Mouse (Mus musculus) layer of hippocampus, adult 8-10 months (tissue): ENCODE data around the gene Runx2. TPM values are rescaled to one million over a fixed set of nuclear protein-coding genes. Genes with fewer than 3 reads are reported as not detected.

Experiments
- DNase-seq, 2 experiments: peaks; one replicate each; pipeline ENCODE4 v3.0.0; 2022; ENCODE audit warnings: low spot score in 2 of 2
- total RNA-seq, 4 experiments: library from RNA; stranded (reverse); gene quantifications; 2 replicates each; pipeline ENCODE4 v1.2.4; 2022

Runx2 gene
- 10 to 100 TPM; 13.2 to 17.8 (median 14.8) TPM for total RNA-seq

DNA sequence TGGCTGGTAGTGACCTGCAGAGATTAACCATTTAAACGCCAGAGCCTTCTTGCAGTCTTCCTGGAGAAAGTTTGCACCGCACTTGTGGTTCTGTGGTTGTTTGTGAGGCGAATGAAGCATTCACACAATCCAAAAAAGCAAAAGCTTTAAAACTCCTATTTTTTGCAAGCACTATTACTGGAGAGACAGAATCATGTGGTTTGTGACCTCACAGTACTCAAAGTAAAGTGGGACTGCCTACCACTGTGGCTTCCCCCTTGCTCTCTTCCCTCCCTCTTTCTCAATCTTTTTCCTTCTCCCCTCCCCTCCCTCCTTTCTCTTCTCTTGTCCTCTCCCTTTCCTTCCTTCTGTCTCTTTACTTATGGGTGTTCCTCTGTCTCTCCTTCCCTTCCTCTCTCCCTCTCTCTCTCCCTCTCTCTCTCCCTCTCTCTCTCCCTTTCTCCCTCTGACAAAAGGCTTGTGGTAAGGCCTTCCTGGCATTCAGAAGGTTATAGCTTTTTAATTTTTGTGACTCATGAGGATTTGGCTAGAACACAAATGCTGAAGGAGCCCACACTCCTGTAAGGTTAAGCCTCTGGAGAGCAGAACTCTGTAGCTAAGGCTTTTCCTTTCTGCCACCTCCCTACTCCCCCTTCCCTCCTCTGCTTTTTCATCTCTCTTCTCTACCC lies at the start of gene Runx2:
Runx2 (minus strand) TSS at position 290 of the 668 bp plus-strand sequence.
- DNase-seq, result no peak

DNA sequence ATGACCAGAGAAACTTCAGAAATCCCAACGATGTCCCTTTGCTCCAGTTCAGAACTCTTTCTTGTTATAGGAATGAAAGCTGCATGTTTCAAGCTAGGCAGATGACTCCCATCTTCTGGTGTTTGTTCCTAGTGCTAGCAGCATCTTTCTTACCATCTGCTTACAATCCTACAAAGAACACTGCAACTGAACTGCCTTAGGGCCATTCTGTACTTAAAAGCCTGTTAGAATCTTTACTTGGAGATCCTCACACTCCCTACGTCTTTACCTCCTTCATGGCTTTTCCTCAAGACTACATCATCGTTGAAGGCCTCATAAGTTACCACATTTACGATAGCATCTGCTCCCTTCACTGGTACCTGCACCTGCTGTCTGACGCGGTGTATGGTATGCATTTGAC lies 48.6 kb upstream of the Runx2 start:
- peak in 1 of 2 experiments; percentile 15 for DNase-seq

DNA sequence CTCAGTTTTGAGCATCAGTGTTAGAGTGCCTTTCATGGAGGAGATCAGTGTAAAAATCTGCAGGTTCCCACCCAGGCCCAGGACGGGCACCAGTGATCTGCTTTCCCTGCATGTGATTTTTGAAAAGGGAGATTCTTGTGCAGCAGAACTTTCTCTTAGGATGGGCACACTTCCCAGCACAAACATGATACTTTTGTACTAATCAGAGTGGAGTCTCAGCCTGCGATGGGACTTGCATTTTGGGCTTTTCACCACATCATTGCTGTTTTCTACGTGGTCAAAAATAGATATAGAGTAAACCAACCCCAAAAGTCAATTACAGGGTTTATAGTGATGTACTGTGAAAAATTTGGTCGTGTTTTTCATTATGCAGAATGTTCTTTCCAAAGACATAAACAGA lies 27.6 kb upstream of the Runx2 start:
- no peak for DNase-seq

DNA sequence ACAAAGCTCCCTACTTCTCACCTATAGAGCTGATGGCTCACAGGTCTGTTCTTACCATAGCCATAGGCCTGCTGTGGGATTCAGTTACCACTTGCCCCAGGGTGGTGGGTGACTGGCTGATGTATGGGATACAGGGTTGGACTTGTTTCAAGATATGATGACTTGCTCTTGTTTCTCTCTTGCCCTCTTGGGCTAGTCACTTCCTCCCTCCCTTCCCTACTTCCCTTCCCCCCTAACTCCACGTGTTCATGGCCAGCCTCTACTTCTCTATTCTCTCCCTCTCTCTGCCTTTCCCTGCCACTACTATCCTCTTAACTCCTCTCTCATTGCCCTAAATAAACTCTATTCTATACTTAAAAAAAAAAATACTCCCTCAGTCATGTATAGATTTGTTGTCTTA lies 16.6 kb upstream of the Runx2 start:
- DNase-seq, result no peak

DNA sequence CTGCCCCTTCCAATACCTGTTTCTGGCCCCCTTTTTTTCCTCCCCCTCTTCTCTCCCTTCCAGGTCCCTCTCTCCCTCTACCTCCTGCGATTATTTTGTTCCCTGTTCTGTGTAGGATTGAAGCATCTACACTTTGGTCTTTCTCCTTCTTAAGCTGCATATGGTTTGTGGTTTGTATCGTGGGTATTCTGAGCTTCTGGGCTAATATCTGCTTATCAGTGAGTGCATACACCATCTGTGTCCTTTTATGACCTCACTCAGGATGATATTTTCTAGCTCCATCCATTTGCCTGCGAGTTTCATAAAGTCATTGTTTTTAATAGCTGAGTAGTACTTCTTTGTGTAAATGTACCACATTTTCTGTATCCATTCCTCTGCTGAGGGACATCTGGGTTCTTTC lies 15.0 kb upstream of the Runx2 start:
- DNase-seq, result no peak

DNA sequence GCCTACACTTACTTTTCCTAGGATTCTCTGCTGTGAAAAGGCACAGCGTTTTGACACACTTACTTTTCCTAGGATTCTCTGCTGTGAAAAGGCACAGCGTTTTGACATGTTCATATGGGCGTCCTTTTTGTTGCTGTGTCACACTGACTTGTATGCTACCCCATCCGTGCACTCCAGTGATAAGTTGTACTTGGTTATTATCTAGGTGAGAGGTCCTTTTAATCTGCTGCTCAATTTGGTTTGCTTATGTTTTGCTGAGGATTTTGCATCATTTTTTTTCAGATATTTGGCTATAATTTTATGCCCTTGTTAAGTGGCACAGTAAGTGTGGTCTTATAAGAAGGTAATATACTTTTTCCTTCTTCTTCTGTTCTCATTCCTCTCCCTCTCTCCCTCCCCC lies 13.4 kb upstream of the Runx2 start:
- DNase-seq, result no peak

DNA sequence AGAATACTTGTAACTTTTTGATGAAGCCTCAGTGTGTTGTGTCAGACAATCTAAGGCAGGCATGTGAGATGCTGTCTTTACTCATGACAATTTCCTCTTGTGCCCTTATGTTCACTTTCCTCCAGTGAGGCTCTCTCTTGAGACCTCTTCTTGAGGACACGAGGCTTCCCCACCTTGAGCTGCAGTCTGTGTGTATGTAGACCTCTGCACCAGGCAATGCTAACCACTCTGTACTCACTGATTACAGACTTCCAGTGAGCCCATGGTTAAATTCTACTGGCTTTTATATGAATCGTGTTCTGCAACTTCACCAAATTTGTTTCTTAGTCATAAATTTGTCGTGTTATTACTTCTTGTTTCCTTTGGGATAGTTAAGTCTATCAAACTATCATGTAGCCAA lies 12.5 kb upstream of the Runx2 start:
- DNase-seq, result no peak

DNA sequence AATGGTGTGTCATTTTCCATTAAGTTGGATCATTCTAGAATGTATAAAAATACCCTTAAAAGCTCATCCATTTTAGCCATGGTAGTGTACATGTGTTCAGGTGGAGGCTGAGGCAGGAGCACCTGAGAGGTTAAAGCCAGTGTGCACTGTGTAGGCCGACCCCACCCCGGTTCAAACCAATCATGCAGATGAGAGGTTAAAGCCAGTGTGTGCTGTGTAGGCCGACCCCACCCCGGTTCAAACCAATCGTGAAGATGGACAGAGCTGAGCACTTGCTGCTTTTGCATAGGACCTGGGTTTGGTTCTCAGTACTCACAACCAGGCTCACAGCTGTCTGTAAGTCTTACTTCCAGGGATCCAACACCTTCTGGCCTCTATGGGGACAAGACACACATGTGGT lies 7.3 kb upstream of the Runx2 start:
- no peak for DNase-seq

DNA sequence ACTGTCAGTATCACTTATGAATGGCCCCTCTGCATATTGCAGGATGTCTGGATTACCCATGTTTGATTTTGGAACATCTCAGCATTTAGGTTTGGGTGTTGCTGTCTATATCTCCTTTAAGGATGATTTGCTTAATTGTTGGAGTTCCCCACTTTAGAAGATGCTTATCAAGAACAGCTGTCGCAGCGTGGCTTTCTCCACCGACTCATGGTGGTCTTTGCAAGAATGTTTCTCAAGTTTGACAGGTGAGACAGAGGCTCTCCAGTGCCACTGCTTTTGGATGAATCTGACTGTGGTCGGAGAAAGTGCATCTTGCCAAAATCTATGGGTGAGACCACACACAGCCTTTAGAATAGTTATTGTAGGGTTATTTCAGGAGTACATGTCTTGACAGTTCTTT lies 5.2 kb upstream of the Runx2 start:
- no peak for DNase-seq

DNA sequence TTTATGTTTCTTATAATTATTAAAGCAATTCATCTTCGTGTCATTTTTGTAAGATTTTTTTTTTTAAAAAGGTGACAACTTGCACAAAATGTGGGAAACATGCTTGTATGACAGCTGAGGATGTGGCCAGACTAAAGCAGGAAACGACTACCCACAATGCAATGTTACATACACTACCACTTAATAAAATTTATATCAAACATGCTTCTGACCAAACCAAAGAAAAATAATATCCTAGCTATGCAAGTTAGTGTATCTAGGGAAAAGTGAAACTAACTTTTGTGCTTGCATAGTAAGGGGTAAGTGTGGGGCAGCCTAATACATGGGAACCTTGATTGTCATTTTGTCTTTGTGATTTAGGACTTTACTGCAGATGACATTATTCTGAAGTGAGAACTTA lies 4.2 kb upstream of the Runx2 start:
- DNase-seq, result no peak

DNA sequence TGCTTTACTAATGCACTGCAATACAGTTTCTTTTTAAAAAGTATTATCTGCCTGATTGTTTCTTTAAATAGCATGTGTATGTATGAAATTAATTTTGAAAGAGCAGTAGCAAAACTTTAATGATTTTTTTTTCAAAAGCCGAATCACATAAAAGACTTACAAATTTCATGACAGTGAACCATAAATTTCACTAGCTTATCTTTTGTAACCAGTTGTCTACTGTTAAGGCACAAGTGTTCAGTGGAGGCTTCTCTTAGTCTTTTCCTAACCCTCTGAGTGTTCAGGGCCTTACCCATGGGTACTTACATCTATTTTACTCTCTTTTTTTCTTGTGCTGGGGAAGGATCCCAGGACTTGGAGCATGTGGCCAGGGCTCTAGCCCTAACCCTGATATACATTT lies 7.6 kb downstream of the Runx2 start:
- no peak for DNase-seq

DNA sequence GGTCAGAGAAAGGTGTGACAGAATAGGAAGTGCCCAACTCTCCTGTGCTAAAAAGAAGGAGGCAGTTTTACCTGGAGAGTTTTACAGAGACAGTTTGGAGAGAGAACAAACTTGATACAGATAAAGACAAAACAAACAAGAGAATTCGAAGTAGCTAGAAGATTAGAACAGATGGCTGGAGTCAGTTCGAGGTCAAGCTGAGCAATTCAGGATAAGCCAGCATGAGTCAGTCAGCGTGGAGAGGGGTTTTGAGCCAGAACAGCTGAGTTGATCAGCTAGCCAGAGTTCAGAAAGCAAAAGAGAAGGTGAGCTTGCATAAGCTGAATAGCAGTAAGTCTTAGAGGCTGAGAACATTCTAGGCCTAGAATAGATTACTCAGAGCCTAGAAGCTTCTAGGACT lies 17.3 kb downstream of the Runx2 start:
- DNase-seq, result no peak

DNA sequence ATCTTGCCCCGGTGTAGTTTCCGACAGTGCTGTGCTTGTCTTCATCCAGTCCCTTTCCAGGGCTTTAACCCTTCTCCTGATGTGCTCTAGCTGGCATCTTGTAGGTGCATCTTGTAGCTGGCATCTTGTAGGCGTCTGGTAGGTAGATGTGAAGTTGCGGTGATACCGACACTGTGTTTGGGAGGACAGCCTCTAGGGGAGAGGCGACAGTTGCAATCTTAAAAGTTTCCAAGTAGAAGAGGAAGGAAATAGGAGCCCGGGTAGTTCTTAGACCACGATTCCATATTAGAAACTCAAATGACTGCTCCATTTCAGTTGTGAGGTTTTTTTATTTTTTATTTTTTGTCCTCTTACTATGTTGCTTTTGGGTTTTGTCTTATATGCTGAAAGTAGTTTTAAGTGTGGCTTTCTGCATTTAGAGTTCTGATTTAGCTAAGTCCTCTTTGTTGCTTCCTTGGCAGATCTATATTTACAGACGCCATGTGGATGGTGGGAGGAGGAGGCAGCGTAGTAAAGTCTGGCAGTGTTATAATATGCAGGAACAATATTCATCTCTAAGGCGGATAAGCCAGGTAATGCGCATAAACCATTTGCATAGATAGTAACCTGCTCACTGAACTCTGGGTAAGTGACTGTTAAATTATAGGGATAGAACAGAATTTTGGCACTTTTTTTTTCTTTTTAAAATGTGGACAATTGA lies 22.2 kb downstream of the Runx2 start:
- DNase-seq, result peak; percentile 25 to 30

DNA sequence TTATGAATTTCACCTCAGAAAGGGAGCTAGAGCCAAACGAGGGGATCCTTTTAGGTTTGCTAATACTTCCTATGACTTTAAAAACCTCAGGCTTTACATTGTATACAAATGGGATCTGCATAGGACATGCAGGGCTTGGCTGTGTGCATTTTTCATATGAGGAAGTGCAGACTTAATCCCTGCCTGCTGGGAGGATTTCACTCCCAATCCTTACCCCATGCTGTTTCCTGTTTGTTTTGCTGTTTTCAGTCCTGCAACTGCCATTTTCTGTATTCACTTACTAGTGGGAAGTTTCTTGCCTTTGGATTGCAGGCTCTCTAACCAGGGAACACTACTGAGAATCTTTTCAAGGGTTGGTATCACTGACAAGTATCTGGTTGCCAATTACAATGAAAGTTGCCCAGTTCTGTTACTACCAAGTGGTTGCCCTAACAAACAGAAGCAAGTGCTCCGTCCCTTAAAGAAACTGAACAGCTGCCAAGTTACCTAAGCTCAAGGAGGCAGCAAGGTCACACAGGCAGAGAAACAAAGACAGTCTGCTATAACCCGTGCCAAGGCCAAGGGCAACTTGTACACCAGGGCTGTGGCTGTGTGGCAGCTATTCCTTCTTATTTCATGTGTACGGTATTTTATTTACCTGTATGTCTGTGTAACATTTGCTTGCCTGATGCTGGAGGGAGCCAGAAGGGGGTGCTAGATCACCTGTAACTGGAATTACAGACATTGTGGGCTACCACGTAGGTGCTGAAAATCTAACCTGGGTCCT lies 25.4 kb downstream of the Runx2 start:
- no peak for DNase-seq

DNA sequence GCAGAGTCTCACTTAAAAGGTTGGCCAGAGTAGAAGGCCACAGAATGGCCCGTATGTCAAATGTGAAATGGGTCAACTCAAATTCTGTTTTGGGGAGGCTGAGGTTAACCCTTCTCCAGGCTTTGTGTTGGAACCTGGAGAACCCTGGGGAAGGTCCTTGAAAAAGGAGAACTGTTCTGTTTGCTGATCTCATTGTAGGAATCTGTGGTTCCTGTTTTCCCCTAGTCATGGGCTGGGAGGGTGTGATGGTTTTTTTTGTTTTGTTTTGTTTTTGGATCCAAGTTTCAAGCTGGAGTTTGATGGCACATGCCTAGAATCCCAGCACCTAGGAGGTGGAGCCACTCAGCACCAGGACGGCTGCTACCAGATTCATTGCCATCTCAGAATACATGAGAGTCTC lies 31.5 kb downstream of the Runx2 start:
- DNase-seq, result no peak

DNA sequence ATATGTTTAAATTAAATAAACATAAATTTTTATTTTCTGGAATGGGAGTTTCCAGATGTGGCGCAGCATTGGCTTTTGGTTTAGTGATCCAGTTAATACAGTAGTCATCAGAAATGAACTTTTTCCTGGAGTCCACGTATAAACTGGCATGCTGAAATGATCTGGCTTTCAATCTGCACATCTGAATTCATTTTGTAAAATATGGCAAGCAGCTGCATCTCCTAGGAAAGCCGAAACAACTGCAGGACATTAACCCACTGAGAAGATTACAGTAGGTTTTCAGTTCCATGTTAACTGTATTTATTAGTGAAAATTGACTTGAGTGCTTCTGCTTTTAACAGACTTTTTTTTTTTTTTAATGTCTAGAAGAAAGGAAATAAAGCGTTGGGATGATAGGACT lies 32.2 kb downstream of the Runx2 start:
- DNase-seq, result no peak

DNA sequence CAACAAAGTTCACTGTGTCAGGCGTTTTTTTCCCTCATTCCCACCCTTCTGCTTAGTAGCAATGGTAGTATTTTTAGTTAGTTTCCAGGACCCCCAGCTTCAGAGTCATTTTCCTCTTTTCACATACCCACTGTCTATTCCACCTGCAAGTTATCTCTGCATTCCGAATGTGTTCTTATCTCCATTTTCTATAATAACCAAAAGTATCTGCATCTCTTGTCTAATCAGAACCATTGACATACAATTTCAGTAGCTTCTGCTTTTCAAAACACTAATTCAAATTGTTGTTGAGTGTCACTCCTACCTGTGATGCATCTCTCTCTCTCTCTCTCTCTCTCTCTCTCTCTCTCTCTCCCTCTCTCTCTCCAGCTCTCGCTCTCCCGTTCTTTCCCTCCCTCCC lies 34.2 kb downstream of the Runx2 start:
- no peak for DNase-seq

DNA sequence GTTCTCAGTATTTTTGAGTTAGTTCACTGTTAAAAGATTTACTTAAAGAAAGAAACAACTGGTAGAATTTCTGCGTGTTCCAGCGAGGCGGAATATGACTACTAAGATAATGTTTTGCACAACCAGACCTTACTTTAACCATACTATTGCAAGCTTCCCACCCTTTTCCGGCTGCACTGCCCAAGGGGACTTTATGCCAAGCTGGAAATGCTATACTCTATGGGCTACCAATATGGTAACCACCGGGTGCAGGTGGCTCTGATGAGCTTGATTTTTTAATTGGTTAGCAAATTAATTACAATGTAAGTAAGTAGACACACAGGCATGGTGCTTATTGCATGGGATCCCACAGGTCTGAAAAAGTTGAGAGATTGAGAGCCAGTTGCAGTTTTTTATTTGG lies 36.5 kb downstream of the Runx2 start:
- no peak for DNase-seq

DNA sequence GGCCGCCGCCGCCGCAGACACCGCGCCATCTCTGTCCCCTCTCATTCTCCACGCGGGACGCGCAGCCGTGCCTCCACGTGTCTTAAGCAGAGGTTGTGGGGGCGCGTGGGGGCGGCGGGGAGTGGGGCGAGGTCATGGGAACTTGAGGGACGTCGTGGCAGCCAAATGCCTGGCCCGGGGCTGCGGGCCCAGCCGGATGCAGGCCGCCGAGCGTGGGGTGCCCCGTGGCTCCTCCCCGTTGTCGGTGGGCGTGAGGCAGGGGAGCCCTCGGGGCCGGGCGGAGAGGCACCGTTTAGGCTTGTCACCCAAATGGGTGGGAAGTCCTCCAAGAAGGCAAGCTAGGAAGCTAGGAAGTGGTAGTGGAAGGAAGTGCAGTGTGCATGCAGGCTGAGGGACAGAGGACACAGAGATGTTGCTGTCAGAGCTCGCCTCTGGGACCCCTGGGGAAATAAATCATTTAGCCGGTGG lies 37.2 kb downstream of the Runx2 start:
- DNase-seq, result peak; percentile 62 to 73

DNA sequence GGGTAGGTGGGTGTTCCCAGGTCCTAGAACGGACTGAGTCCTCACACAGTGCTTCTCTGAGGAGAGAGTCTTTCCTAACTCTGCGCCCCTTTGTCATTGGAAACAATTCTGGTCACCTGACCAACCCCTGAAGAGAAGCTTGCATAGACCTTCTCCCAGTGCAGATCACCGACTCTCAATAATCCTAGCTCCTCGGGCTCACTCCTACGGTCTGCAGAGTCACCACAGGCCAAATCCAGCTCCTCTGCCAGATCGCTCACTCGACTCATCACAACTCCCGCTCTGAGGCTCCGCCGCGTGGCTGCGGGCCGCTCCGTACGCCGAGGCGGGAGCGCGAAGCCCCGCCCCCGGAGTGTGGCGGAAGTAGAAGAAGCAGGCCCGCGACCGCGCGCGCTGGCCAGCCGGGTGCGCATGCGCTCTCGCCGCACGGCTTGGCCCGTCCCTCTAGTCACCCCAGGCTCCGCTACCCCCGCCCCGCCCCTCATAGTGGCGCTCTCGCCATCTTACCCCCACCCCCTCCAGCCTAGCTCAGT lies 37.8 kb downstream of the Runx2 start, which contains the start of gene Supt3:
Supt3 (plus strand) TSS at position 415 of the 533 bp plus-strand sequence.
- peak; percentile 92 to 96 for DNase-seq

DNA sequence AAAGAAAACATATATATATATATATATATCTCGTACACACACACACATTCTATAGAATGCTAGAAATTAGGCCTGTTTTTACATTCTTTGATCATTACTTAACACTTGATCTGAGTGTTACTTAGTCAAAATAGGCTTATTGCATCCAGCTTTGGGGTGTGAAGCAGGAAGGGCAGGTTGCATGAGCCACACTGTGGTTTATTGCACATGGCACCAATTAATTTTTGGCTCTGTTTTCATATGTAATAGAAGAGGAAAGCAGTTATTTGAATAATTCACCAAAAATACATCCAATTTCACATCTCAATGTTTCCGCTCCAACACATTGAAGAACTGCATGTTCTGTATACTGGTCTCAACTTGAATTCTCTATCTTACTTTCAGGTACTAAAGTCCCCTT lies 42.0 kb downstream of the Runx2 start:
- no peak for DNase-seq

DNA sequence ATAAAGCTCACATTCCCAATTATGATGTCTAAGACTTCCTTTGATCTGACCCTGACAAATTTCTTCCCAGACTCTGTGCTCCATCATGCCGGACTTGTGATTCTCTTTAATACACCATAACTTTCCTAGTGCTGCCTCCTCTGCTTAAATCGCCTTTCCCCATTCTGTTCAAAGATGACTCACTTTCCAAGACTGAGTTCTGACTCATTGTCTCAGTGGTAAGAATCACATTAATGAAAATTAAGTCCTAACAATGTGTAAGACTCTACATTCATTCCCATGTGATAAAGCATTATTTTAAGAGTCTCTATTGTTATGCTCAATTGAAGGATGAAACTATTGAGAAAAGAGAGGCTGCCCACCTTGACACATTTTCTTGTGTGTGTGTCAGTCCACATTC lies 43.7 kb downstream of the Runx2 start:
- no peak for DNase-seq
